Mouse (Mus musculus) limb, embryonic 15.5 days (tissue): ENCODE measurements around the gene Tmem161b. TPM values are rescaled to one million over a fixed set of nuclear protein-coding genes. Genes with fewer than 3 reads are reported as not detected.

Experiments
- microRNA-seq: library from miRNA; unstranded; fragments of <30 nt; microRNA quantifications from one replicate; pipeline ENCODE4, GENCODE M21; 2016
- polyA plus RNA-seq: library from polyadenylated mRNA; unstranded; fragments of >200 nt; fragmentation: Nextera tagmentation; extraction: Ambion mirVana; gene quantifications from 2 replicates; pipeline ENCODE4 v1.2.1, GENCODE M21; 2015

Gene Tmem161b
- polyA plus RNA-seq, 1 experiment from 2014 or later: 11.9 TPM

Small RNA genes lying within 50 kb of the gene (microRNA-seq; reads per million reads assigned to microRNA genes)
- not detected for gene Gm24331
